ENCODE assay signal across 15 mouse cellular contexts in the genomic region with DNA sequence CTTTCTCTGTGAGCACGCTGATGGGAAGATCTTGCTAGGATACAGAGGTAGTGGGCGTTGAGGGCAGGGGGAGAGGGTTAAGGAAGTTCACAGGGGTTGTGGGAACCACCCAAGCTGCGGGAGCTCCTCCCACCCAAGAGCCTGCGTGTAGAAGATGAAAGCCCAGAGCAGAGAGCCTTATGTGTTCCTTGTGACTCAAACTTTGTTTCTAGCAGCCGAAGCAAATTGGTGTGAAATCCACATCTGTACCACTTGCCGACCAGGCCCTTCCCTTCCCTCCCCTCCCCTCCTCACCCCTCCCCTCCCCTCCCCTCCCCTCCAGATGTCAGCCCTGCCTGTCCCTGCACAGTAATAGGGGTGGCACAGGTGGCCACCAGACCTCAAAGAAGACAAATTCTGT. TPM values are rescaled to one million over a fixed set of nuclear protein-coding genes. Genes with fewer than 3 reads are reported as not detected.
DNase-seq lines count a peak whose midpoint lies in the region; ATAC-seq and TF ChIP-seq lines count a peak whose summit lies in the region.
"Had no signal": no experiment of that assay in that cellular context is flagged by ENCODE, and none has a peak within 500 bp of the region (broad histone marks: within the 10 kb centered on the region; RNA-seq: fewer than 3 reads in every experiment).

No protein-coding gene starts in this region.

- TF ChIP-seq CTCF in stomach, postnatal 0 days (IDR thresholded peaks at IDR 0.05; ENCODE audit: low read depth), result no peak

- H3K27me3 ChIP-seq in forebrain, embryonic 10.5 days (ENCODE audit: poor library complexity, severe bottlenecking), result peaks cover 24% of the 10 kb centered on the region
- peaks cover 13% of the 10 kb centered on the region for H3K27me3 ChIP-seq in forebrain, embryonic 16.5 days (replicated peaks; ENCODE audit: control insufficient read depth, insufficient read depth, low read length)
- no peaks in the 10 kb centered on the region for H3K27me3 ChIP-seq in stomach, postnatal 0 days (ENCODE audit: control insufficient read depth, insufficient read depth, low read length)

- no peaks in the 10 kb centered on the region for H3K9me3 ChIP-seq in forebrain, embryonic 10.5 days
- no peaks in the 10 kb centered on the region for H3K9me3 ChIP-seq in forebrain, embryonic 16.5 days (ENCODE audit: control insufficient read depth, low read length)
- H3K9me3 ChIP-seq in stomach, postnatal 0 days (ENCODE audit: control insufficient read depth, low read length), result no peaks in the 10 kb centered on the region
- H3K9me3 ChIP-seq: heart, embryonic 15.5 days; midbrain, embryonic 12.5 days had no signal

- WGBS in forebrain, embryonic 10.5 days, result 48% methylated on average over 6 of the region's 6 CpGs
- WGBS in forebrain, embryonic 16.5 days, result 32% methylated on average over 6 of the region's 6 CpGs
- WGBS in stomach, postnatal 0 days, result 14% methylated on average over 6 of the region's 6 CpGs

- peak overlapping the region; percentile 26; the same call in 1 of the 2 replicates for H3K27ac ChIP-seq in forebrain, embryonic 10.5 days
- H3K27ac ChIP-seq in forebrain, embryonic 16.5 days (ENCODE audit: low read length), result no peak overlapping the region
- no peak overlapping the region for H3K27ac ChIP-seq in stomach, postnatal 0 days (replicated peaks)
- H3K27ac ChIP-seq: heart, embryonic 15.5 days; midbrain, embryonic 12.5 days had no signal

- DNase-seq in forebrain, embryonic 10.5 days (ENCODE audit: extremely low spot score, low spot score), result no peak
- DNase-seq in thymus, postnatal 0 days (ENCODE audit: low spot score), result peak; percentile 50
- DNase-seq in thymus, postnatal 25 days, result no peak
- peak; percentile 57 for DNase-seq in thymus, postnatal 4 days
- no peak for DNase-seq in adrenal gland, postnatal 36 days
- no peak for DNase-seq in stomach, postnatal 0 days (ENCODE audit: low spot score)
- DNase-seq: cerebellum, adult 8-10 months; kidney, postnatal 25 days had no signal

- no peak overlapping the region for H3K9ac ChIP-seq in forebrain, embryonic 16.5 days (replicated peaks; ENCODE audit: low read depth, low read length)
- H3K9ac ChIP-seq in stomach, postnatal 0 days (ENCODE audit: low read length), result no peak overlapping the region
- H3K9ac ChIP-seq: heart, embryonic 15.5 days; midbrain, embryonic 12.5 days had no signal

- H3K4me2 ChIP-seq in forebrain, embryonic 16.5 days (ENCODE audit: low read length), result no peak overlapping the region
- H3K4me2 ChIP-seq in stomach, postnatal 0 days (replicated peaks; ENCODE audit: low read depth), result no peak overlapping the region
- H3K4me2 ChIP-seq: heart, embryonic 15.5 days; liver, embryonic 11.5 days; midbrain, embryonic 12.5 days had no signal

- H3K36me3 ChIP-seq in forebrain, embryonic 10.5 days (replicated peaks), result no peaks in the 10 kb centered on the region
- no peaks in the 10 kb centered on the region for H3K36me3 ChIP-seq in forebrain, embryonic 16.5 days (ENCODE audit: control insufficient read depth, insufficient read depth)
- H3K36me3 ChIP-seq in stomach, postnatal 0 days (ENCODE audit: control insufficient read depth, insufficient read depth, low read length), result no peaks in the 10 kb centered on the region
- H3K36me3 ChIP-seq: heart, embryonic 15.5 days; midbrain, embryonic 12.5 days had no signal

- peaks cover 33% of the 10 kb centered on the region for H3K4me1 ChIP-seq in forebrain, embryonic 10.5 days
- peaks cover 8% of the 10 kb centered on the region for H3K4me1 ChIP-seq in forebrain, embryonic 16.5 days (replicated peaks; ENCODE audit: control insufficient read depth, insufficient read depth, low read length)
- no peaks in the 10 kb centered on the region for H3K4me1 ChIP-seq in stomach, postnatal 0 days (replicated peaks; ENCODE audit: control insufficient read depth, insufficient read depth)

- no peak overlapping the region for H3K4me3 ChIP-seq in forebrain, embryonic 10.5 days
- H3K4me3 ChIP-seq in forebrain, embryonic 16.5 days (replicated peaks; ENCODE audit: low read length), result no peak overlapping the region
- no peak overlapping the region for H3K4me3 ChIP-seq in stomach, postnatal 0 days (ENCODE audit: low read depth, low read length)
- H3K4me3 ChIP-seq: heart, embryonic 15.5 days; midbrain, embryonic 12.5 days had no signal

- ATAC-seq in forebrain, embryonic 16.5 days, result no peak
- ATAC-seq in inflammation-experienced regulatory T-cells, adult 6 months, result peak; percentile 28
- ATAC-seq in stomach, postnatal 0 days (ENCODE audit: low FRiP score, low TSS enrichment), result no peak

- TF ChIP-seq EP300 in stomach, postnatal 0 days (optimal IDR thresholded peaks at IDR 0.05), result no peak

RNA-seq across cellular contexts. Expression of a gene that starts 0.9 kb away (rescaled TPM):
- 0.78 and 1.1 TPM in 2 replicates for polyA plus RNA-seq in forebrain, embryonic 10.5 days (2016; fragmentation: Nextera tagmentation; extraction: Ambion mirVana)
- 0.10 and 0.25 TPM in 2 replicates for polyA plus RNA-seq in forebrain, embryonic 16.5 days (2015; fragmentation: Nextera tagmentation; extraction: Ambion mirVana)
- 0.30 and 0.53 TPM in 2 replicates for polyA plus RNA-seq in thymus, postnatal 0 days (2015; fragmentation: Nextera tagmentation; extraction: Ambion mirVana)
- under 1 TPM in 1 of 3 experiments, not detected in 2; 0.22 TPM for polyA plus RNA-seq in inflammation-experienced regulatory T-cells, adult 6 months (2017; shearing (Covaris generic))
- under 1 TPM; 0.23 to 0.99 TPM for total RNA-seq in adrenal gland, postnatal 36 days (2021)
- 0.53 and 0.56 TPM in 2 replicates for polyA plus RNA-seq in stomach, postnatal 0 days (2015; fragmentation: Nextera tagmentation; extraction: Ambion mirVana)
- total RNA-seq: MEL had no signal

RNA-seq across cellular contexts. Expression of a gene that starts 4.5 kb away (rescaled TPM):
- 2.5 and 3.2 TPM in 2 replicates for polyA plus RNA-seq in forebrain, embryonic 10.5 days (2016; fragmentation: Nextera tagmentation; extraction: Ambion mirVana)
- polyA plus RNA-seq in forebrain, embryonic 16.5 days (2015; fragmentation: Nextera tagmentation; extraction: Ambion mirVana), result 40.1 and 64.4 TPM in 2 replicates
- polyA plus RNA-seq in thymus, postnatal 0 days (2015; fragmentation: Nextera tagmentation; extraction: Ambion mirVana), result 0.35 and 0.36 TPM in 2 replicates
- 1 to 10 TPM in 2 of 3 experiments, not detected in 1; 1.5 TPM for polyA plus RNA-seq in inflammation-experienced regulatory T-cells, adult 6 months (2017; shearing (Covaris generic))
- total RNA-seq in adrenal gland, postnatal 36 days (2021), result 10 to 100 TPM in 1 of 2 experiments, 1 to 10 TPM in 1; 8.6 to 10.2 TPM
- 2.7 and 4.4 TPM in 2 replicates for polyA plus RNA-seq in stomach, postnatal 0 days (2015; fragmentation: Nextera tagmentation; extraction: Ambion mirVana)

RNA-seq across cellular contexts. Expression of a gene that starts 9.8 kb away (rescaled TPM):
- polyA plus RNA-seq in forebrain, embryonic 10.5 days (2016; fragmentation: Nextera tagmentation; extraction: Ambion mirVana), result 2.6 and 2.7 TPM in 2 replicates
- 4.1 and 4.3 TPM in 2 replicates for polyA plus RNA-seq in forebrain, embryonic 16.5 days (2015; fragmentation: Nextera tagmentation; extraction: Ambion mirVana)
- polyA plus RNA-seq in thymus, postnatal 0 days (2015; fragmentation: Nextera tagmentation; extraction: Ambion mirVana), result 10.6 and 13.4 TPM in 2 replicates
- 1 to 10 TPM; 3.1 to 8.6 (median 6.5) TPM for polyA plus RNA-seq in inflammation-experienced regulatory T-cells, adult 6 months (2017; shearing (Covaris generic))
- total RNA-seq in adrenal gland, postnatal 36 days (2021), result 100 to 1,000 TPM; 125 to 262 TPM
- 8.8 and 12.6 TPM in 2 replicates for polyA plus RNA-seq in stomach, postnatal 0 days (2015; fragmentation: Nextera tagmentation; extraction: Ambion mirVana)

RNA-seq across cellular contexts. Expression of a gene that starts 11.3 kb away (rescaled TPM):
- polyA plus RNA-seq in forebrain, embryonic 10.5 days (2016; fragmentation: Nextera tagmentation; extraction: Ambion mirVana), result 0.38 and 0.63 TPM in 2 replicates
- polyA plus RNA-seq in forebrain, embryonic 16.5 days (2015; fragmentation: Nextera tagmentation; extraction: Ambion mirVana), result 0.80 and 0.84 TPM in 2 replicates
- 0.73 and 0.76 TPM in 2 replicates for polyA plus RNA-seq in thymus, postnatal 0 days (2015; fragmentation: Nextera tagmentation; extraction: Ambion mirVana)
- polyA plus RNA-seq in inflammation-experienced regulatory T-cells, adult 6 months (2017; shearing (Covaris generic)), result not detected
- under 1 TPM; 0.23 to 0.83 TPM for total RNA-seq in adrenal gland, postnatal 36 days (2021)
- 0.41 and 0.45 TPM in 2 replicates for polyA plus RNA-seq in stomach, postnatal 0 days (2015; fragmentation: Nextera tagmentation; extraction: Ambion mirVana)
- total RNA-seq: MEL had no signal
- polyA plus RNA-seq: heart, embryonic 15.5 days; neural tube, embryonic 14.5 days had no signal

RNA-seq across cellular contexts. Expression of a gene that starts 20.2 kb away (rescaled TPM):
- polyA plus RNA-seq in forebrain, embryonic 10.5 days (2016; fragmentation: Nextera tagmentation; extraction: Ambion mirVana), result 1,181 and 1,186 TPM in 2 replicates
- 567 and 579 TPM in 2 replicates for polyA plus RNA-seq in forebrain, embryonic 16.5 days (2015; fragmentation: Nextera tagmentation; extraction: Ambion mirVana)
- polyA plus RNA-seq in thymus, postnatal 0 days (2015; fragmentation: Nextera tagmentation; extraction: Ambion mirVana), result 1,315 and 1,426 TPM in 2 replicates
- polyA plus RNA-seq in inflammation-experienced regulatory T-cells, adult 6 months (2017; shearing (Covaris generic)), result 1,000 to 10,000 TPM; 1,609 to 2,946 (median 2,383) TPM
- total RNA-seq in adrenal gland, postnatal 36 days (2021), result 1,000 to 10,000 TPM; 1,050 to 1,062 TPM
- 893 and 919 TPM in 2 replicates for polyA plus RNA-seq in stomach, postnatal 0 days (2015; fragmentation: Nextera tagmentation; extraction: Ambion mirVana)

Comparison
In these comparisons a context has a peak if more than half of its experiments do, and no peak if none do; other contexts are left out.
1. DNase-seq: peak in thymus, postnatal 0 days (single experiment) and thymus, postnatal 4 days (single experiment); none in forebrain, embryonic 10.5 days (single experiment), thymus, postnatal 25 days (single experiment), adrenal gland, postnatal 36 days (0 of 2) and stomach, postnatal 0 days (single experiment).